Mouse (Mus musculus) embryonic fibroblast, embryonic 13.5 days (primary cell): ENCODE measurements at regions not wholly inside any gene's neighbourhood (a gene's known extent, or its start where the extent isn't known, plus 50 kb on each side); places are given as distances from the start of the nearest gene placed in this dataset.

Experiments used
- CTCF ChIP-seq: IDR thresholded peaks from 2 replicates; pipeline ENCODE4 v1.5.1; 2011; ENCODE audit warnings: mild to moderate bottlenecking, control low read depth, low read length, moderate library complexity, borderline replicate concordance; ENCODE audit not compliant: insufficient read depth
- POLR2A ChIP-seq: IDR thresholded peaks from 2 replicates; pipeline ENCODE4 v1.6.1; 2011; ENCODE audit warnings: low read depth, mild to moderate bottlenecking, control low read depth, low read length, moderate library complexity

- TF ChIP-seq POLR2A (no peak), CTCF (no peak)
These were observed 437.4 kb upstream of the 3110018I06Rik start for GRCm38 (mm10) chr12:107050891-107051635.
